Mouse (Mus musculus): ENCODE results near the gene Plekhm2. TPM values are rescaled to one million over a fixed set of nuclear protein-coding genes. Genes with fewer than 3 reads are reported as not detected.

Gene Plekhm2
- polyA plus RNA-seq, 1 experiment from 2014 or later, result 3.0 TPM

GRCm38 (mm10) chr4:141599251-141600141, 65.2 kb downstream of the Plekhm2 start:
- no peaks in the 10 kb centered on the region for H3K9me3 ChIP-seq (ENCODE audit: control insufficient read depth, low read length)
- H3K4me1 ChIP-seq (ENCODE audit: control insufficient read depth, insufficient read depth, low read length), result peaks cover 15% of the 10 kb centered on the region
- peak overlapping the region; percentile 86 for H3K4me2 ChIP-seq
- H3K27ac ChIP-seq (ENCODE audit: low read depth, low read length), result no peak overlapping the region
- H3K4me3 ChIP-seq (ENCODE audit: low read depth, low read length), result peak overlapping the region; percentile 47
- H3K9ac ChIP-seq (ENCODE audit: low read length), result peak overlapping the region; percentile 64
- ATAC-seq (ENCODE audit: low FRiP score) (peak; percentile 38), DNase-seq (ENCODE audit: low spot score, missing footprints) (no peak)
- no peaks in the 10 kb centered on the region for H3K36me3 ChIP-seq (ENCODE audit: control insufficient read depth, insufficient read depth, low read length)
- under 1% methylated on average over 43 of the region's 57 CpGs for WGBS
- peaks cover 15% of the 10 kb centered on the region for H3K27me3 ChIP-seq (ENCODE audit: control insufficient read depth, insufficient read depth, low read length)

GRCm38 (mm10) chr4:141598894-141599250, 65.8 kb downstream of the Plekhm2 start:
- Histone ChIP-seq H3K36me3 (ENCODE audit: control insufficient read depth, insufficient read depth, low read length) (no peaks in the 10 kb centered on the region), H3K4me2 (peak overlapping the region; percentile 86), H3K4me3 (ENCODE audit: low read depth, low read length) (peak overlapping the region; percentile 47), H3K4me1 (ENCODE audit: control insufficient read depth, insufficient read depth, low read length) (peaks cover 15% of the 10 kb centered on the region), H3K9me3 (ENCODE audit: control insufficient read depth, low read length) (no peaks in the 10 kb centered on the region), H3K27me3 (ENCODE audit: control insufficient read depth, insufficient read depth, low read length) (peaks cover 15% of the 10 kb centered on the region), H3K9ac (ENCODE audit: low read length) (peak overlapping the region; percentile 64), H3K27ac (ENCODE audit: low read depth, low read length) (no peak overlapping the region)
- peak; percentile 94 for DNase-seq (ENCODE audit: low spot score, missing footprints)
- under 1% methylated on average over 9 of the region's 9 CpGs for WGBS
- peak; percentile 22; the same call in 1 of the 2 replicates for ATAC-seq (ENCODE audit: low FRiP score)

DNA sequence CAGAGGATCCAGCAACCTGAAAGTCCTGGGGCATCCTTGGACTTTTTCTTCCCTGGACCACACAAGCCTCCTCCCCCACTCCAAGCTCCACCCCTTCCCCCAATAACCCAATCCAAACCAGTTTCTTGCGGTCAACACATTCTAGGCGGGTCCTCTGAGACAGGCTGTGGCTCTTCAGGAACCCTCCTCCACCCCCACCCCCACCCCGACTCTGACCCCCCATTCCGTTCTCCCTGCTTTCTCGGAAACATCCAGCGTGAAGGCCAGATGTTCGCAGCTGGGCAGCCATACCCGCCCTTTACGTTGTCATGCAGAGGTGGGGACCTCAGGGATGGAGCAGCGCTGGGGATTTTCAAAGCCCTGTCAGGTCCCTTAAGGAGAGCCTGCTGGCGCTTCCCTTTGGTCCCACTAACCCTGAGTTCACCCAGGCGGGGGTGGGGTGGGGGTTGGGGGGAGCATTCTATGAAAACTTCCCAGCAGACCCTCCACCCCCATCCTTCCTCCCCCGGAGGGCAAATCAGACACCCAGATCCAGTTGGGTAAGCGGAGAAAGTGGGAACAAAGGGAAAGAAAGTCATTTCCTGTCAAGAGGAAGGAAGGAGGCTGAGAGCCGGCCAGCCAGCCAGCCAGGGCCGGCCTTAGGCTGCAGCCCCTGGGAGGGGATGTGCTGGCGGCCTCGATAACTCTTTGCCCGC, 66.4 kb downstream of the Plekhm2 start:
- peaks cover 15% of the 10 kb centered on the region for H3K27me3 ChIP-seq (ENCODE audit: control insufficient read depth, insufficient read depth, low read length)
- peak overlapping the region; percentile 86 for H3K4me2 ChIP-seq
- DNase-seq (ENCODE audit: low spot score, missing footprints) (peak; percentile 93), ATAC-seq (ENCODE audit: low FRiP score) (peak; percentile 36; the same call in 1 of the 2 replicates)
- H3K27ac ChIP-seq (ENCODE audit: low read depth, low read length), result no peak overlapping the region
- no peaks in the 10 kb centered on the region for H3K36me3 ChIP-seq (ENCODE audit: control insufficient read depth, insufficient read depth, low read length)
- H3K4me3 ChIP-seq (ENCODE audit: low read depth, low read length), result peak overlapping the region; percentile 47
- H3K9ac ChIP-seq (ENCODE audit: low read length), result peak overlapping the region; percentile 64
- 2% methylated on average over 19 of the region's 19 CpGs for WGBS
- no peaks in the 10 kb centered on the region for H3K9me3 ChIP-seq (ENCODE audit: control insufficient read depth, low read length)
- H3K4me1 ChIP-seq (ENCODE audit: control insufficient read depth, insufficient read depth, low read length), result peaks cover 15% of the 10 kb centered on the region

GRCm38 (mm10) chr4:141596700-141597328, 67.9 kb downstream of the Plekhm2 start:
- no peak overlapping the region for H3K9ac ChIP-seq (ENCODE audit: low read length)
- whole genome bisulfite sequencing, result 88% methylated on average over 8 of the region's 8 CpGs
- H3K4me3 ChIP-seq (ENCODE audit: low read depth, low read length), result no peak overlapping the region
- no peak for ATAC-seq (ENCODE audit: low FRiP score)
- H3K36me3 ChIP-seq (ENCODE audit: control insufficient read depth, insufficient read depth, low read length), result no peaks in the 10 kb centered on the region
- DNase-seq (ENCODE audit: low spot score, missing footprints), result no peak
- no peak overlapping the region for H3K27ac ChIP-seq (ENCODE audit: low read depth, low read length)
- H3K4me2 ChIP-seq, result no peak overlapping the region
- no peaks in the 10 kb centered on the region for H3K9me3 ChIP-seq (ENCODE audit: control insufficient read depth, low read length)
- H3K27me3 ChIP-seq (ENCODE audit: control insufficient read depth, insufficient read depth, low read length), result peaks cover 15% of the 10 kb centered on the region
- peaks cover 15% of the 10 kb centered on the region for H3K4me1 ChIP-seq (ENCODE audit: control insufficient read depth, insufficient read depth, low read length)

DNA sequence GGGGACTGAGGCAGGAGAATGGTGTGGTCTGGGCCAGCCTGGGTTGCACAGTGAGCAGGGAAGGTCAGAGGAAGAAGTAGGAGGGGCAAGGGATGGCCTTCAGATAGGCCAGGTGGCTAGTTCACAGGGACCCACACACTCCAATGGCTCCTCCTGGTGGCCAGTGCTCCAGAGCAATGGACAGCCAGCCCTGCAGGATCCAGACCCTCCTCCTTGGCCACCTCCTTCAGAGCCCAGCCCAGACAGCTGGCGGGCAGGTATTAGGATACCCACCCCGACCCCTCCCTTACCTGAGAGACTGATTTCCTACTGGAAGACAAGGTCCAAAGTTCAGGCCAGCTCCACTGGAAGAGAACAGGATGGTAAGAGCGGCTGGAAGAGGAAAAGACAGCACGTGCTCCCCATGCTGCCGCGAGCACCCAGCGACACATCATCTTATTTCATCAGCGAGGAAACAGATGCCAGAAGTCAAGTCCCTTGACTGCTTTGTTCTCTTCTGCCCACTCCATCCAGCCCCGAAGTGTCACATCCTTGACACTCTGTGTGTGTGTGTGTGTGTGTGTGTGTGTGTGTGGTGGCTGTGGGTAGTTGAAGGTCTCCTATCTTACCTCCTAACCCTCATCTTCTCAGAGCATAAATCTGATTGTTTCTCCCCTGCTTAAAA, 69.0 kb downstream of the Plekhm2 start:
- Histone ChIP-seq H3K4me3 (ENCODE audit: low read depth, low read length) (no peak overlapping the region), H3K4me2 (no peak overlapping the region), H3K9me3 (ENCODE audit: control insufficient read depth, low read length) (no peaks in the 10 kb centered on the region), H3K36me3 (ENCODE audit: control insufficient read depth, insufficient read depth, low read length) (no peaks in the 10 kb centered on the region), H3K4me1 (ENCODE audit: control insufficient read depth, insufficient read depth, low read length) (peaks cover 15% of the 10 kb centered on the region), H3K27ac (ENCODE audit: low read depth, low read length) (no peak overlapping the region), H3K9ac (ENCODE audit: low read length) (no peak overlapping the region), H3K27me3 (ENCODE audit: control insufficient read depth, insufficient read depth, low read length) (peaks cover 15% of the 10 kb centered on the region)
- DNase-seq (ENCODE audit: low spot score, missing footprints) (no peak), ATAC-seq (ENCODE audit: low FRiP score) (no peak)
- 76% methylated on average over 9 of the region's 9 CpGs for WGBS

DNA sequence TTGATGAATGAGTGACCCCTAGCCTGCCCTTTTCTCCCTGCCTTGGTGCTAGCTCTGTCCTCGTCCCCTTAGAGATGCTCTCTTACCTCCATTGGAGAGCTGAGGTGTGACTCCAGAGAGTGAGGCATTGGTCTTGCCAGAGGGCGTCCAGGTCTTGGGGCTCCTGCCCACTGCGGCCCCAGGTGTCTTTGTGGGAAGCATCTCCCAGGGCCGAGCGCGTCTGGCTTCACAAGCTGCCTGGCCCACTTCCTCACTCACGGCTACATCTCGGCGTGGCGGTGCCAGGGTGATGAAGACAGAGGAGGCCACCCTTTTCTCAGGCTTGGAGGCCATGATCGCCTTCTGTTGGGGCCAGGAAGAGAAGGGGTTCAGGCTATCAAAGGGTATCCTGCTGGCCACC, 69.6 kb downstream of the Plekhm2 start:
- H3K27me3 ChIP-seq (ENCODE audit: control insufficient read depth, insufficient read depth, low read length), result peaks cover 15% of the 10 kb centered on the region
- no peak overlapping the region for H3K4me3 ChIP-seq (ENCODE audit: low read depth, low read length)
- H3K36me3 ChIP-seq (ENCODE audit: control insufficient read depth, insufficient read depth, low read length), result no peaks in the 10 kb centered on the region
- no peak overlapping the region for H3K27ac ChIP-seq (ENCODE audit: low read depth, low read length)
- ATAC-seq (ENCODE audit: low FRiP score) (no peak), DNase-seq (ENCODE audit: low spot score, missing footprints) (no peak)
- peaks cover 15% of the 10 kb centered on the region for H3K4me1 ChIP-seq (ENCODE audit: control insufficient read depth, insufficient read depth, low read length)
- no peaks in the 10 kb centered on the region for H3K9me3 ChIP-seq (ENCODE audit: control insufficient read depth, low read length)
- WGBS, result 90% methylated on average over 11 of the region's 11 CpGs
- H3K9ac ChIP-seq (ENCODE audit: low read length), result no peak overlapping the region
- H3K4me2 ChIP-seq, result no peak overlapping the region

DNA sequence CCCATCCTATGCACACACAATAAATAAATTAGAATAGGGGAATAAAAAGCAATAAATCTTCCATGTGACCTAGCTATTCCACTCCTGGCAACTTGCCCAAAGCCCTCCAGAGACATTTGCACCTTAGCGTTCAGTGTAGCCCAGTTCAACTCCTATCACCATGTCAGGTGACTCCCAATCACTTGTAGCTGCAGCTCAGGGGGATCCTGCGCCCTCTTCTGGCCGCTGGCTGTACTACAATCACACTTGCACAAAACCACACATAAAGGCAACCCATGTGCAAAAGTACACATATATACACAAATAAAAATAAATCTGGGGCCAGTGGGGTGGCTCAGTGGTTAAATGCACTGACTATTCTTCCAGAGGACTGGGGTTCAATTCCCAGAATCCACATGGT, 73.2 kb downstream of the Plekhm2 start:
- WGBS, result 29% methylated on average over 3 of the region's 3 CpGs
- no peaks in the 10 kb centered on the region for H3K9me3 ChIP-seq (ENCODE audit: control insufficient read depth, low read length)
- H3K9ac ChIP-seq (ENCODE audit: low read length), result no peak overlapping the region
- no peak overlapping the region for H3K27ac ChIP-seq (ENCODE audit: low read depth, low read length)
- no peaks in the 10 kb centered on the region for H3K4me1 ChIP-seq (ENCODE audit: control insufficient read depth, insufficient read depth, low read length)
- H3K36me3 ChIP-seq (ENCODE audit: control insufficient read depth, insufficient read depth, low read length), result no peaks in the 10 kb centered on the region
- no peak overlapping the region for H3K4me3 ChIP-seq (ENCODE audit: low read depth, low read length)
- no peak overlapping the region for H3K4me2 ChIP-seq
- ATAC-seq (ENCODE audit: low FRiP score) (no peak), DNase-seq (ENCODE audit: low spot score, missing footprints) (peak; percentile 92)
- H3K27me3 ChIP-seq (ENCODE audit: control insufficient read depth, insufficient read depth, low read length), result no peaks in the 10 kb centered on the region

GRCm38 (mm10) chr4:141583919-141584318, 80.8 kb downstream of the Plekhm2 start:
- no peak overlapping the region for H3K9ac ChIP-seq (ENCODE audit: low read length)
- DNase-seq (ENCODE audit: low spot score, missing footprints) (no peak), ATAC-seq (ENCODE audit: low FRiP score) (no peak)
- no peak overlapping the region for H3K27ac ChIP-seq (ENCODE audit: low read depth, low read length)
- H3K4me1 ChIP-seq (ENCODE audit: control insufficient read depth, insufficient read depth, low read length), result no peaks in the 10 kb centered on the region
- H3K36me3 ChIP-seq (ENCODE audit: control insufficient read depth, insufficient read depth, low read length), result no peaks in the 10 kb centered on the region
- H3K27me3 ChIP-seq (ENCODE audit: control insufficient read depth, insufficient read depth, low read length), result no peaks in the 10 kb centered on the region
- H3K9me3 ChIP-seq (ENCODE audit: control insufficient read depth, low read length), result no peaks in the 10 kb centered on the region
- H3K4me2 ChIP-seq, result no peak overlapping the region
- 91% methylated on average over 8 of the region's 8 CpGs for WGBS
- H3K4me3 ChIP-seq (ENCODE audit: low read depth, low read length), result no peak overlapping the region

Data from midbrain, embryonic 11.5 days (tissue).